Mouse (Mus musculus) brain, embryonic 14.5 days (tissue): ENCODE measurements around the gene Celf2.

Source experiments
- CTCF ChIP-seq: fragments of 200-500 bp; IDR thresholded peaks from 2 replicates; pipeline ENCODE4 v1.5.1; 2012; ENCODE audit warnings: inconsistent platforms, mild to moderate bottlenecking, moderate library complexity, borderline replicate concordance; ENCODE audit not compliant: insufficient read depth, insufficient read length; ENCODE audit errors: extremely low read depth
- POLR2A ChIP-seq: fragments of 200-500 bp; IDR thresholded peaks from 2 replicates; pipeline ENCODE4 v1.6.1; 2012; ENCODE audit warnings: mild to moderate bottlenecking, inconsistent platforms, borderline replicate concordance; ENCODE audit not compliant: poor library complexity, insufficient read depth, insufficient read length, severe bottlenecking; ENCODE audit errors: extremely low read depth

GRCm38 (mm10) chr2:6622082-6622481, 887.3 kb downstream of the Celf2 start:
- no peak for TF ChIP-seq POLR2A
- no peak for TF ChIP-seq CTCF
